Mouse (Mus musculus): ENCODE measurements at regions not wholly inside any gene's neighbourhood (a gene's known extent, or its start where the extent isn't known, plus 50 kb on each side); places are given as distances from the start of the nearest gene placed in this dataset.

DNA sequence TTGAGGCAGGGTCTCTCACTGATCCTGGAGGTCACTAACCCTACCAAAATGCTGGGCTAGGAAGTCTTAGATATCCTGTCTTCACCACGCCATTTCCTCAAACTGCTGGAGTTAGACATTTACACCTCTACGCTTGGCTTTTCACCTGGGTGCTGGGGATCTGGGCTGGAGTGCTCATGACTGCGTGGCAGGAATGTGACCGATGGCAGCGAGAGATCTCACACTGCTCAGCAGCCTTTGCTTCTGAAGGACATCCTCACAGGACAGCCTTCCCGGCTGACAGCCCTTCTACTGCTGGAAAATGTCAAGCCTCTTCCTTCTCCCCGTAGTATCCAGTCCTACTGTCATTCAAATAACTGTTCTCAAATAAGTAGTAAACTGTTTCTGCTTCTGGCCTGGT is 114.8 kb upstream of the Sdk1 start:
- Histone ChIP-seq H3K9me3 (ENCODE audit: control insufficient read depth, low read length) (no peaks in the 10 kb centered on the region), H3K27ac (no peak overlapping the region), H3K9ac (no peak overlapping the region), H3K36me3 (replicated peaks; ENCODE audit: control insufficient read depth, insufficient read depth) (no peaks in the 10 kb centered on the region), H3K27me3 (ENCODE audit: control insufficient read depth, insufficient read depth, low read length) (no peaks in the 10 kb centered on the region), H3K4me1 (replicated peaks; ENCODE audit: control insufficient read depth, insufficient read depth, low read length) (no peaks in the 10 kb centered on the region), H3K4me2 (replicated peaks) (no peak overlapping the region), H3K4me3 (replicated peaks; ENCODE audit: low read length) (no peak overlapping the region)
- no peak for DNase-seq (ENCODE audit: low spot score)
- ATAC-seq (ENCODE audit: low FRiP score) = no peak
- 94% methylated on average over 7 of the region's 7 CpGs for WGBS

DNA sequence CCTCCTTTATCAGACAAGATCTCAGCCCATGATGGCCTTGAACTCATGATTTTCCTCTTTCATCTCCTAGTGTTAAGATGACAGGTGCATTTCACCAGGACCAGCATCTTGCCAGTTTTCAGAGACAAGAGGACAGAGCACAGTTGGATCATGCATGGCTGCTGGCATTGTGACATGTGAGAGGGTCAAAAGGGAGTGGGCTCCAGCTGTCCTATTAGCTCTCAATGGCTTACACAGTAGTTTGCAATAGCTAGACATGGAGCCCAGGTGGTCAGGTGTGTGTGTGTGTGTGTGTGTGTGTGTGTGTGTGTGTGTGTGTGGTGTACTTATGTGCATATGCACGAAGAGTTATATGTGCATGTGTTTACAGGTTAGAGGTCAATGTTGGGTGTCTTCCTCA is 110.3 kb upstream of the Sdk1 start:
- H3K9me3 ChIP-seq (ENCODE audit: control insufficient read depth, low read length) = no peaks in the 10 kb centered on the region
- H3K27ac ChIP-seq = no peak overlapping the region
- no peaks in the 10 kb centered on the region for H3K4me1 ChIP-seq (replicated peaks; ENCODE audit: control insufficient read depth, insufficient read depth, low read length)
- H3K9ac ChIP-seq = no peak overlapping the region
- ATAC-seq (ENCODE audit: low FRiP score) (no peak), DNase-seq (ENCODE audit: low spot score) (no peak)
- H3K27me3 ChIP-seq (ENCODE audit: control insufficient read depth, insufficient read depth, low read length) = no peaks in the 10 kb centered on the region
- H3K36me3 ChIP-seq (replicated peaks; ENCODE audit: control insufficient read depth, insufficient read depth) = no peaks in the 10 kb centered on the region
- 83% methylated on average over 1 of the region's 1 CpGs for WGBS
- no peak overlapping the region for H3K4me2 ChIP-seq (replicated peaks)
- H3K4me3 ChIP-seq (replicated peaks; ENCODE audit: low read length) = no peak overlapping the region

DNA sequence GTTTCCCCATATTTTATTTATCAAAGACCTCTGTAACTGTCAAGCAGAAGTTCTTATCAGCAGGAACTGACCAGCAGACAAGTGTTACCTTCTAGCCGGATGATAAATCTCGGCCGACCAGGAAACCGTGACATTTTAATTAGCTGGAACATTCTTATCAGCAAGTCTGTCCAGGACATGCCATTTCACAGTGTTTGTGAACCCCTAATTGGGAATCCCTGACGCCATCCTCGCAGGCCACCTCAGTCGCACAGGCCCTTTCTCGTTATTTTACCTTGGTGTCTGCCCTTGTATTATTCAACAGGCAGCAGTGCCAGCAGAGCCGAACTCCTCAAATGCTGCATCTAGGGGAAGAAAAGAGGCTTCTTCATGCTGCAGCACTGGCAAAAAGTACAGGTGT is 109.4 kb upstream of the Sdk1 start:
- no peak for ATAC-seq (ENCODE audit: low FRiP score)
- Histone ChIP-seq H3K4me2 (replicated peaks) (no peak overlapping the region), H3K9me3 (ENCODE audit: control insufficient read depth, low read length) (no peaks in the 10 kb centered on the region), H3K4me1 (replicated peaks; ENCODE audit: control insufficient read depth, insufficient read depth, low read length) (no peaks in the 10 kb centered on the region), H3K27ac (no peak overlapping the region), H3K36me3 (replicated peaks; ENCODE audit: control insufficient read depth, insufficient read depth) (no peaks in the 10 kb centered on the region), H3K4me3 (replicated peaks; ENCODE audit: low read length) (no peak overlapping the region), H3K27me3 (ENCODE audit: control insufficient read depth, insufficient read depth, low read length) (no peaks in the 10 kb centered on the region), H3K9ac (no peak overlapping the region)
- no peak for DNase-seq (ENCODE audit: low spot score)
- WGBS = 77% methylated on average over 9 of the region's 9 CpGs

DNA sequence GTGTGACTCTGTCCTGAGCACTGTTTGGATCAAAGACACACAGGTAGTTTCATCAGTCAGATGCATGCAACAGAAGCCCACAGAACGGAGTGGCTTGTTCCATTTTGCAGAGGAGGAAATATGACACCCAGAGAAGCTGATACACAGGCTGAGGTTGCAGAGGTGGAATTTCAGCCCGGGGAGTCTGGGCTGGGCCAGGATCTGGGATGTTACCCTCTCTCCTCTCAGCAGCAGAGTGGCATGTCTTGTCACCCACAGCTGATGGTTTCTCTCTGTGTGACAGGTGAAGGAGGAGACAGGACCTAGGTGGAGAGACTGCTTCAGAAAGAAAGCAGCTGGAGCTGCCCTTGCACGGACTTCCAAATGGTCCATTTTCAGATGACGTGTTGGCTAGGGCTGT is 105.1 kb upstream of the Sdk1 start:
- no peaks in the 10 kb centered on the region for H3K9me3 ChIP-seq (ENCODE audit: control insufficient read depth, low read length)
- no peaks in the 10 kb centered on the region for H3K27me3 ChIP-seq (ENCODE audit: control insufficient read depth, insufficient read depth, low read length)
- H3K4me1 ChIP-seq (replicated peaks; ENCODE audit: control insufficient read depth, insufficient read depth, low read length) = peaks cover 14% of the 10 kb centered on the region
- H3K27ac ChIP-seq = no peak overlapping the region
- H3K36me3 ChIP-seq (replicated peaks; ENCODE audit: control insufficient read depth, insufficient read depth) = no peaks in the 10 kb centered on the region
- no peak overlapping the region for H3K4me2 ChIP-seq (replicated peaks)
- ATAC-seq (ENCODE audit: low FRiP score) (no peak), DNase-seq (ENCODE audit: low spot score) (no peak)
- 62% methylated on average over 4 of the region's 4 CpGs for WGBS
- H3K9ac ChIP-seq = no peak overlapping the region
- no peak overlapping the region for H3K4me3 ChIP-seq (replicated peaks; ENCODE audit: low read length)

DNA sequence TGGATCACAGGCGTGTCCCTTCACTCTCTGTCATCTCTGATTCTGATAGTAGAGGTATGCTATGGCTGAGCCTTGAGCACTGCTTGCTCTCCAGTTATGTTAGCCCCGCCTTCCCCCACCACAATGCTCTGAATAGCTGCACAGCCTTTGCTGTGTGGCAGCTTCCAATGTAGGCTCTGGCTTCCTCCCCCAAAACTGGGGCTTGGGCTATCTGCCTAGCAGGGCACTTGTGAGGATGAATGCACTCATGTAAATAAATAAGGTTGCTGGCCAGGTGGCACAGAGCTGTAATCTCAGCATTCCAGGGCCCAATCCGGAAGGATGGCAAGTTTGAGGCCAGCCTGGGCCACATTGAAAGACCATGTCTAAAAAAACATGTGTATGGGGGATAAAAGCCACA is 103.6 kb upstream of the Sdk1 start:
- WGBS = 86% methylated on average over 3 of the region's 3 CpGs
- no peak for DNase-seq (ENCODE audit: low spot score)
- no peak for ATAC-seq (ENCODE audit: low FRiP score)
- no peaks in the 10 kb centered on the region for H3K27me3 ChIP-seq (ENCODE audit: control insufficient read depth, insufficient read depth, low read length)
- H3K4me3 ChIP-seq (replicated peaks; ENCODE audit: low read length) = no peak overlapping the region
- no peak overlapping the region for H3K4me2 ChIP-seq (replicated peaks)
- H3K27ac ChIP-seq = no peak overlapping the region
- no peaks in the 10 kb centered on the region for H3K9me3 ChIP-seq (ENCODE audit: control insufficient read depth, low read length)
- no peak overlapping the region for H3K9ac ChIP-seq
- no peaks in the 10 kb centered on the region for H3K36me3 ChIP-seq (replicated peaks; ENCODE audit: control insufficient read depth, insufficient read depth)
- H3K4me1 ChIP-seq (replicated peaks; ENCODE audit: control insufficient read depth, insufficient read depth, low read length) = peaks cover 14% of the 10 kb centered on the region

DNA sequence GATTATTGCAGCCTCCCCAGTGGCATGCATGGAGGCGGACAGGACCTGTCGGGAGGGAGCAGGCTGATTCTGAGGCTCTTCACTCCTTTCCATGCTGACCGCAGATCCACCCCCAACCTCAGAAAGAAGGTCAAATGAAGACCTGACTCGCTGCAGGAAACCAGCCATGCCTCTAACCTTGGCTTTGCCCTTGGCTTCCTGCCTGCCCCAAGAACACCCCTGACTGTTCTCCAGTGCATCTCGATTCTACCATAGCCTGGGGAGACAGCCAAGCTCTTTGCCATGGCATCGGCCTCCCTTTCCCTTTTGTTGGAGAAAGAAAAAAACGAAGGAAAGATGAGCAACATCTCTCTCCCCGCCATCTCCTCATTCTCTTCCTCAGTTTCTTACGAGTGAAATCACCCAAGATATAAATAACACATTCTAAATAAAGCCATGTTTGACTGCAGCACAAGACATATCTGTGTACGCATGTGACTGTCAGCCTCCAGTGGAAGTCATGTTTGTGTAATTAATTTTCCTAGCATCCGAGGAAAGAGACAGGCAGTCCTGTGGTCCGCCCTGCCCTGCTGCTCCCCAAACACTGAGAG is 102.4 kb upstream of the Sdk1 start:
- Histone ChIP-seq H3K36me3 (replicated peaks; ENCODE audit: control insufficient read depth, insufficient read depth) (no peaks in the 10 kb centered on the region), H3K27me3 (ENCODE audit: control insufficient read depth, insufficient read depth, low read length) (no peaks in the 10 kb centered on the region), H3K4me1 (replicated peaks; ENCODE audit: control insufficient read depth, insufficient read depth, low read length) (peaks cover 14% of the 10 kb centered on the region), H3K4me3 (replicated peaks; ENCODE audit: low read length) (no peak overlapping the region), H3K9me3 (ENCODE audit: control insufficient read depth, low read length) (no peaks in the 10 kb centered on the region), H3K27ac (peak overlapping the region; percentile 64), H3K4me2 (replicated peaks) (peak overlapping the region; percentile 15), H3K9ac (peak overlapping the region; percentile 29)
- ATAC-seq (ENCODE audit: low FRiP score) (no peak), DNase-seq (ENCODE audit: low spot score) (no peak)
- 35% methylated on average over 12 of the region's 12 CpGs for WGBS

DNA sequence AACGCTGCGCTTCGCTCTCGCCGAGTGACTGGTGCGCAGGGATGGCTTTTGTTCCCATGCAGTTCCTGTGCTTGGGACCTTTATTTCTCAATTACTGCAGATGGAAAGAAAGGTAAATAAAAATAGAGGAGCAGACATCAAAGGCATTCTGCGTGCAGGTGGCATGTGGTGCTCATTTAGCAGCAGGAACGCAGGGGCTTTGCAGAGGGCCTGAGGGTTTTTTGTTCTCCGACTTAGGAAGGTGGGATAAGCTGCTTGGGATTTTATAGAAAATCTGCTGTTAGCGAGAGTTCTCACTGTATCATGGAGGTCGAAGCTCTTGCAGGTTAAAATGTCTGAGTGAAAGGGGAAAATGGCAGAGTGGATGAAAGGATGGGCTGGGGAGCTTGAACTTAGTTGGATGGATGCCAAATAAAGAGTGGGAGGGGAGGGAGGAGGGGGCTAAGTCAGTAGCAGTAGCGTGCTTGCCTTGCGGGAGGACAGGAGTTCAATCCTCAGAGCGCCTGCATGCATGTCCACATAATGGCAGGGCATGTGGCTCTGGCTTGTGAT is 101.9 kb upstream of the Sdk1 start:
- DNase-seq (ENCODE audit: low spot score) = peak; percentile 58
- Histone ChIP-seq H3K4me1 (replicated peaks; ENCODE audit: control insufficient read depth, insufficient read depth, low read length) (peaks cover 14% of the 10 kb centered on the region), H3K27ac (peak overlapping the region; percentile 64), H3K27me3 (ENCODE audit: control insufficient read depth, insufficient read depth, low read length) (no peaks in the 10 kb centered on the region), H3K4me3 (replicated peaks; ENCODE audit: low read length) (no peak overlapping the region), H3K9me3 (ENCODE audit: control insufficient read depth, low read length) (no peaks in the 10 kb centered on the region), H3K4me2 (replicated peaks) (peak overlapping the region; percentile 15), H3K36me3 (replicated peaks; ENCODE audit: control insufficient read depth, insufficient read depth) (no peaks in the 10 kb centered on the region), H3K9ac (peak overlapping the region; percentile 29)
- WGBS = 16% methylated on average over 14 of the region's 14 CpGs
- ATAC-seq (ENCODE audit: low FRiP score) = peak; percentile 31; the same call in 1 of the 2 replicates

DNA sequence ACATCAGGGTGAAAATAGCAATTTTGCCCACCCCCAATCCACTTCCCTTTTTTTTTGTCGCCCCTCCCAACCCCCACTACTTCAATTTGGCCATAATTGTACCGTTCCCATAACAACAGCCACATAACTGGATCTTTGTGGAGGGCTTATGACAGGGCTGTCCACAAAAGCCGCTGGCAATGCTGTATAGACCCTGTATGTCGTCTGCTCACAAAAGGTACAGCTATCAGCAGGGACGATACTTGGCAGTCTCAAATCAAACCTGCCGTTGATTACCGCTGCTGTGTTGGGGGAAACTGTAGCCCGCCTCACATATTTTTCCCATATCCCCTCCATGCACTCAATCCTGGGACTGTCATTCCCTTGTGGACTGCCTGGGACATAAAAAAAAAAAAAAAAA is 80.9 kb upstream of the Sdk1 start:
- no peak overlapping the region for H3K9ac ChIP-seq
- no peak overlapping the region for H3K4me2 ChIP-seq (replicated peaks)
- ATAC-seq (ENCODE audit: low FRiP score) (no peak), DNase-seq (ENCODE audit: low spot score) (no peak)
- no peaks in the 10 kb centered on the region for H3K36me3 ChIP-seq (replicated peaks; ENCODE audit: control insufficient read depth, insufficient read depth)
- no peak overlapping the region for H3K4me3 ChIP-seq (replicated peaks; ENCODE audit: low read length)
- H3K9me3 ChIP-seq (ENCODE audit: control insufficient read depth, low read length) = no peaks in the 10 kb centered on the region
- H3K27ac ChIP-seq = no peak overlapping the region
- no peaks in the 10 kb centered on the region for H3K27me3 ChIP-seq (ENCODE audit: control insufficient read depth, insufficient read depth, low read length)
- no peaks in the 10 kb centered on the region for H3K4me1 ChIP-seq (replicated peaks; ENCODE audit: control insufficient read depth, insufficient read depth, low read length)
- WGBS = 81% methylated on average over 8 of the region's 8 CpGs

DNA sequence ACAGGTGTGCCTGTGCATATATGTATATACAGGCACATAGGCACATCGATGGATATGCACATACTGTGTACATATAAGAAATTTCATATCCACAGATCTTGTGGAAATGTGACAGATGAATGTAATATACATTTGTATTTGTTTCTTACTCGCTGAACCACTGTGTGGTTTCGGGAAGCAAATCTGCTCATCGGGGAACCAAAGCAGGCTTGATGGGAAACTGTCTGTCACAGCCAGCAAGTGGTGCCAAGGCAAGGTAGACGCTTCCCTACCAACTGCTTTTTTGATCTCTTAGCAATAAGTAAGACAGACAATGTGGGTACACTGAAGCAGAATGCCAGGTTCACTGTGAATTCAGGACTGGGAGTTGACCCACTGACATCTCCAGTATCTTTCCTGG is 80.3 kb upstream of the Sdk1 start:
- Histone ChIP-seq H3K27ac (no peak overlapping the region), H3K9ac (no peak overlapping the region), H3K36me3 (replicated peaks; ENCODE audit: control insufficient read depth, insufficient read depth) (no peaks in the 10 kb centered on the region), H3K9me3 (ENCODE audit: control insufficient read depth, low read length) (no peaks in the 10 kb centered on the region), H3K4me2 (replicated peaks) (no peak overlapping the region), H3K27me3 (ENCODE audit: control insufficient read depth, insufficient read depth, low read length) (no peaks in the 10 kb centered on the region), H3K4me3 (replicated peaks; ENCODE audit: low read length) (no peak overlapping the region), H3K4me1 (replicated peaks; ENCODE audit: control insufficient read depth, insufficient read depth, low read length) (no peaks in the 10 kb centered on the region)
- 90% methylated on average over 5 of the region's 5 CpGs for WGBS
- no peak for ATAC-seq (ENCODE audit: low FRiP score)
- no peak for DNase-seq (ENCODE audit: low spot score)

DNA sequence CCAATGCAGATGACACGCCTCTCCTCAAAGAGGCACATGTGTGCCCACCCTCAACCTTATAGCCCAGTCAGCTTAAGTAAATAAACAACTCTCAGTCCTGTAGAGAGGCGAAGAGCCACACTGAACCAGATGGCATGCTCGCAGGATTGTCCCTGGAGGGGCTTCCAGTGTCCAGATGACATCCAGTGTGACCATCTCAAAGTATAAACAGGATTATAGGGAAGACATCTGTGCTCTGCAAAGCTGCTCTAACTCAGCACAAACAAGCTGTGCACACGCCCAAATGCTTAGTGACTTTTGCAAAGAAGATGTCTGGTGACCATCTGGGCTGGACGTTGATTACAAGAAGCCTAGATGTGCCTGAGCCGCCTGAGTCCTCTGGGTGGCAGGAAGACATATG is 58.8 kb upstream of the Sdk1 start:
- no peaks in the 10 kb centered on the region for H3K9me3 ChIP-seq (ENCODE audit: control insufficient read depth, low read length)
- H3K36me3 ChIP-seq (replicated peaks; ENCODE audit: control insufficient read depth, insufficient read depth) = no peaks in the 10 kb centered on the region
- no peaks in the 10 kb centered on the region for H3K27me3 ChIP-seq (ENCODE audit: control insufficient read depth, insufficient read depth, low read length)
- no peak for ATAC-seq (ENCODE audit: low FRiP score)
- H3K4me1 ChIP-seq (replicated peaks; ENCODE audit: control insufficient read depth, insufficient read depth, low read length) = no peaks in the 10 kb centered on the region
- H3K9ac ChIP-seq = no peak overlapping the region
- H3K27ac ChIP-seq = no peak overlapping the region
- H3K4me3 ChIP-seq (replicated peaks; ENCODE audit: low read length) = no peak overlapping the region
- H3K4me2 ChIP-seq (replicated peaks) = no peak overlapping the region
- 56% methylated on average over 6 of the region's 6 CpGs for WGBS
- DNase-seq (ENCODE audit: low spot score) = no peak
